Mouse (Mus musculus): ENCODE data around the gene Fam193a. TPM values are rescaled to one million over a fixed set of nuclear protein-coding genes. Genes with fewer than 3 reads are reported as not detected.

Fam193a gene
- polyA plus RNA-seq, 1 experiment = 1.9 TPM

GRCm38 (mm10) chr5:34370840-34371239, 1.1 kb downstream of the Fam193a start:
- H3K9me3 ChIP-seq (ENCODE audit: control insufficient read depth, low read length) = no peaks in the 10 kb centered on the region
- peak overlapping the region; percentile 88 for H3K4me3 ChIP-seq (replicated peaks)
- H3K36me3 ChIP-seq (ENCODE audit: control insufficient read depth) = peaks cover 7% of the 10 kb centered on the region
- H3K27me3 ChIP-seq (ENCODE audit: control insufficient read depth) = no peaks in the 10 kb centered on the region
- no peak for TF ChIP-seq TAL1 (IDR thresholded peaks at IDR 0.05; ENCODE audit: low read length)
- TF ChIP-seq GATA1 (IDR thresholded peaks at IDR 0.05; ENCODE audit: low read length) = no peak
- peaks cover 40% of the 10 kb centered on the region for H3K4me1 ChIP-seq (ENCODE audit: control insufficient read depth)

GRCm38 (mm10) chr5:34372141-34372540, 2.4 kb downstream of the Fam193a start:
- Histone ChIP-seq H3K36me3 (ENCODE audit: control insufficient read depth) (peaks cover 11% of the 10 kb centered on the region), H3K27me3 (ENCODE audit: control insufficient read depth) (no peaks in the 10 kb centered on the region), H3K4me1 (ENCODE audit: control insufficient read depth) (peaks cover 41% of the 10 kb centered on the region), H3K4me3 (replicated peaks) (peak overlapping the region; percentile 16), H3K9me3 (ENCODE audit: control insufficient read depth, low read length) (no peaks in the 10 kb centered on the region)
- no peak for TF ChIP-seq GATA1 (IDR thresholded peaks at IDR 0.05; ENCODE audit: low read length)
- TF ChIP-seq TAL1 (IDR thresholded peaks at IDR 0.05; ENCODE audit: low read length) = no peak

- H3K4me3 ChIP-seq (replicated peaks) = no peak overlapping the region
- H3K4me1 ChIP-seq (ENCODE audit: control insufficient read depth) = peaks cover 41% of the 10 kb centered on the region
- no peaks in the 10 kb centered on the region for H3K9me3 ChIP-seq (ENCODE audit: control insufficient read depth, low read length)
- TF ChIP-seq GATA1 (IDR thresholded peaks at IDR 0.05; ENCODE audit: low read length) (no peak), TAL1 (IDR thresholded peaks at IDR 0.05; ENCODE audit: low read length) (no peak)
- H3K27me3 ChIP-seq (ENCODE audit: control insufficient read depth) = no peaks in the 10 kb centered on the region
- peaks cover 12% of the 10 kb centered on the region for H3K36me3 ChIP-seq (ENCODE audit: control insufficient read depth)
Observed at GRCm38 (mm10) chr5:34372541-34372940, 2.8 kb downstream of the Fam193a start.

GRCm38 (mm10) chr5:34378787-34379186, 9.1 kb downstream of the Fam193a start:
- Histone ChIP-seq H3K27me3 (ENCODE audit: control insufficient read depth) (no peaks in the 10 kb centered on the region), H3K9me3 (ENCODE audit: control insufficient read depth, low read length) (no peaks in the 10 kb centered on the region), H3K36me3 (ENCODE audit: control insufficient read depth) (peaks cover 5% of the 10 kb centered on the region), H3K4me1 (ENCODE audit: control insufficient read depth) (peaks cover 11% of the 10 kb centered on the region), H3K4me3 (replicated peaks) (no peak overlapping the region)
- TF ChIP-seq TAL1 (IDR thresholded peaks at IDR 0.05; ENCODE audit: low read length) = no peak
- TF ChIP-seq GATA1 (IDR thresholded peaks at IDR 0.05; ENCODE audit: low read length) = no peak

GRCm38 (mm10) chr5:34381700-34382099, 12.0 kb downstream of the Fam193a start:
- Histone ChIP-seq H3K4me1 (ENCODE audit: control insufficient read depth) (peaks cover 6% of the 10 kb centered on the region), H3K9me3 (ENCODE audit: control insufficient read depth, low read length) (peaks cover 11% of the 10 kb centered on the region), H3K4me3 (replicated peaks) (no peak overlapping the region), H3K27me3 (ENCODE audit: control insufficient read depth) (no peaks in the 10 kb centered on the region), H3K36me3 (ENCODE audit: control insufficient read depth) (peaks cover 16% of the 10 kb centered on the region)
- no peak for TF ChIP-seq GATA1 (IDR thresholded peaks at IDR 0.05; ENCODE audit: low read length)
- TF ChIP-seq TAL1 (IDR thresholded peaks at IDR 0.05; ENCODE audit: low read length) = no peak

- Histone ChIP-seq H3K4me3 (replicated peaks) (no peak overlapping the region), H3K36me3 (ENCODE audit: control insufficient read depth) (peaks cover 27% of the 10 kb centered on the region), H3K9me3 (ENCODE audit: control insufficient read depth, low read length) (peaks cover 24% of the 10 kb centered on the region), H3K27me3 (ENCODE audit: control insufficient read depth) (no peaks in the 10 kb centered on the region), H3K4me1 (ENCODE audit: control insufficient read depth) (no peaks in the 10 kb centered on the region)
- TF ChIP-seq GATA1 (IDR thresholded peaks at IDR 0.05; ENCODE audit: low read length) (no peak), TAL1 (IDR thresholded peaks at IDR 0.05; ENCODE audit: low read length) (no peak)
Observed at GRCm38 (mm10) chr5:34385616-34386015, 15.9 kb downstream of the Fam193a start.

GRCm38 (mm10) chr5:34386744-34387143, 17.0 kb downstream of the Fam193a start:
- TF ChIP-seq TAL1 (IDR thresholded peaks at IDR 0.05; ENCODE audit: low read length) (no peak), GATA1 (IDR thresholded peaks at IDR 0.05; ENCODE audit: low read length) (no peak)
- Histone ChIP-seq H3K9me3 (ENCODE audit: control insufficient read depth, low read length) (peaks cover 24% of the 10 kb centered on the region), H3K27me3 (ENCODE audit: control insufficient read depth) (no peaks in the 10 kb centered on the region), H3K4me1 (ENCODE audit: control insufficient read depth) (no peaks in the 10 kb centered on the region), H3K36me3 (ENCODE audit: control insufficient read depth) (peaks cover 27% of the 10 kb centered on the region), H3K4me3 (replicated peaks) (no peak overlapping the region)

GRCm38 (mm10) chr5:34393251-34393650, 23.5 kb downstream of the Fam193a start:
- H3K9me3 ChIP-seq (ENCODE audit: control insufficient read depth, low read length) = peaks cover under 1% of the 10 kb centered on the region
- peaks cover 14% of the 10 kb centered on the region for H3K4me1 ChIP-seq (ENCODE audit: control insufficient read depth)
- peaks cover under 1% of the 10 kb centered on the region for H3K36me3 ChIP-seq (ENCODE audit: control insufficient read depth)
- TF ChIP-seq TAL1 (IDR thresholded peaks at IDR 0.05; ENCODE audit: low read length) (no peak), GATA1 (IDR thresholded peaks at IDR 0.05; ENCODE audit: low read length) (no peak)
- no peaks in the 10 kb centered on the region for H3K27me3 ChIP-seq (ENCODE audit: control insufficient read depth)
- no peak overlapping the region for H3K4me3 ChIP-seq (replicated peaks)

- no peak overlapping the region for H3K4me3 ChIP-seq (replicated peaks)
- peaks cover 26% of the 10 kb centered on the region for H3K4me1 ChIP-seq (ENCODE audit: control insufficient read depth)
- TF ChIP-seq TAL1 (IDR thresholded peaks at IDR 0.05; ENCODE audit: low read length) = no peak
- no peak for TF ChIP-seq GATA1 (IDR thresholded peaks at IDR 0.05; ENCODE audit: low read length)
- no peaks in the 10 kb centered on the region for H3K36me3 ChIP-seq (ENCODE audit: control insufficient read depth)
- H3K9me3 ChIP-seq (ENCODE audit: control insufficient read depth, low read length) = no peaks in the 10 kb centered on the region
- H3K27me3 ChIP-seq (ENCODE audit: control insufficient read depth) = no peaks in the 10 kb centered on the region
Observed at GRCm38 (mm10) chr5:34395347-34395746, 25.6 kb downstream of the Fam193a start.

All from erythroblast, embryonic 14.5 days (primary cell).